Mouse (Mus musculus): ENCODE data around the gene Il2. TPM values are rescaled to one million over a fixed set of nuclear protein-coding genes. Genes with fewer than 3 reads are reported as not detected.

Il2 gene
- polyA plus RNA-seq, 1 experiment, result 3.7 TPM

- 15% methylated on average over 7 of the region's 7 CpGs for WGBS
- Histone ChIP-seq H3K4me1 (ENCODE audit: control insufficient read depth, insufficient read depth, low read length) (peaks cover 3% of the 10 kb centered on the region; the same call in 1 of the 2 replicates), H3K27ac (ENCODE audit: control insufficient read depth, insufficient read depth, low read depth, low read length, poor library complexity) (no peak overlapping the region), H3K4me3 (replicated peaks; ENCODE audit: control insufficient read depth, low read depth, low read length) (no peak overlapping the region)
- TF ChIP-seq POLR2A (IDR thresholded peaks at IDR 0.05; ENCODE audit: borderline replicate concordance, control insufficient read depth, low read depth, low read length) (no peak), CTCF (IDR thresholded peaks at IDR 0.05; ENCODE audit: control insufficient read depth, insufficient read depth, low read length) (no peak)
Observed at GRCm38 (mm10) chr3:37153004-37153403, 27.2 kb upstream of the Il2 start.

- whole genome bisulfite sequencing, result 53% methylated on average over 10 of the region's 10 CpGs
- no peak overlapping the region for H3K27ac ChIP-seq (ENCODE audit: control insufficient read depth, insufficient read depth, low read depth, low read length, poor library complexity)
- TF ChIP-seq POLR2A (IDR thresholded peaks at IDR 0.05; ENCODE audit: borderline replicate concordance, control insufficient read depth, low read depth, low read length), result no peak
- TF ChIP-seq CTCF (IDR thresholded peaks at IDR 0.05; ENCODE audit: control insufficient read depth, insufficient read depth, low read length), result no peak
- H3K4me3 ChIP-seq (replicated peaks; ENCODE audit: control insufficient read depth, low read depth, low read length), result no peak overlapping the region
- peaks cover 3% of the 10 kb centered on the region; the same call in 1 of the 2 replicates for H3K4me1 ChIP-seq (ENCODE audit: control insufficient read depth, insufficient read depth, low read length)
Observed at GRCm38 (mm10) chr3:37152274-37152673, 26.5 kb upstream of the Il2 start.

- Histone ChIP-seq H3K4me1 (ENCODE audit: control insufficient read depth, insufficient read depth, low read length) (no peaks in the 10 kb centered on the region; the same call in 1 of the 2 replicates), H3K4me3 (replicated peaks; ENCODE audit: control insufficient read depth, low read depth, low read length) (no peak overlapping the region)
- TF ChIP-seq CTCF (IDR thresholded peaks at IDR 0.05; ENCODE audit: control insufficient read depth, insufficient read depth, low read length), result no peak
- no peak for TF ChIP-seq POLR2A (IDR thresholded peaks at IDR 0.05; ENCODE audit: borderline replicate concordance, control insufficient read depth, low read depth, low read length)
Observed at GRCm38 (mm10) chr3:37146810-37147209, 21.1 kb upstream of the Il2 start.

GRCm38 (mm10) chr3:37146406-37146805, 20.6 kb upstream of the Il2 start:
- H3K4me1 ChIP-seq (ENCODE audit: control insufficient read depth, insufficient read depth, low read length), result no peaks in the 10 kb centered on the region; the same call in 1 of the 2 replicates
- 1% methylated on average over 8 of the region's 8 CpGs for WGBS
- H3K4me3 ChIP-seq (replicated peaks; ENCODE audit: control insufficient read depth, low read depth, low read length), result no peak overlapping the region
- H3K27ac ChIP-seq (ENCODE audit: control insufficient read depth, insufficient read depth, low read depth, low read length, poor library complexity), result no peak overlapping the region
- TF ChIP-seq CTCF (IDR thresholded peaks at IDR 0.05; ENCODE audit: control insufficient read depth, insufficient read depth, low read length) (no peak), POLR2A (IDR thresholded peaks at IDR 0.05; ENCODE audit: borderline replicate concordance, control insufficient read depth, low read depth, low read length) (no peak)

More at GRCm38 (mm10) chr3:37146810-37147209, 21.1 kb upstream of the Il2 start:
- 47% methylated on average over 7 of the region's 7 CpGs for WGBS
- H3K27ac ChIP-seq (ENCODE audit: control insufficient read depth, insufficient read depth, low read depth, low read length, poor library complexity), result no peak overlapping the region

GRCm38 (mm10) chr3:37144979-37145378, 19.2 kb upstream of the Il2 start:
- 38% methylated on average over 1 of the region's 1 CpGs for WGBS
- no peak overlapping the region for H3K4me3 ChIP-seq (replicated peaks; ENCODE audit: control insufficient read depth, low read depth, low read length)
- no peak overlapping the region for H3K27ac ChIP-seq (ENCODE audit: control insufficient read depth, insufficient read depth, low read depth, low read length, poor library complexity)
- TF ChIP-seq POLR2A (IDR thresholded peaks at IDR 0.05; ENCODE audit: borderline replicate concordance, control insufficient read depth, low read depth, low read length), result no peak
- no peak for TF ChIP-seq CTCF (IDR thresholded peaks at IDR 0.05; ENCODE audit: control insufficient read depth, insufficient read depth, low read length)
- no peaks in the 10 kb centered on the region; the same call in 1 of the 2 replicates for H3K4me1 ChIP-seq (ENCODE audit: control insufficient read depth, insufficient read depth, low read length)

- no peak overlapping the region for H3K27ac ChIP-seq (ENCODE audit: control insufficient read depth, insufficient read depth, low read depth, low read length, poor library complexity)
- 68% methylated on average over 2 of the region's 2 CpGs for WGBS
- TF ChIP-seq CTCF (IDR thresholded peaks at IDR 0.05; ENCODE audit: control insufficient read depth, insufficient read depth, low read length), result no peak
- TF ChIP-seq POLR2A (IDR thresholded peaks at IDR 0.05; ENCODE audit: borderline replicate concordance, control insufficient read depth, low read depth, low read length), result no peak
Observed at GRCm38 (mm10) chr3:37141827-37142226, 16.1 kb upstream of the Il2 start.

GRCm38 (mm10) chr3:37140168-37140906, 14.6 kb upstream of the Il2 start:
- H3K27ac ChIP-seq (ENCODE audit: control insufficient read depth, insufficient read depth, low read depth, low read length, poor library complexity), result no peak overlapping the region
- no peaks in the 10 kb centered on the region; the same call in 1 of the 2 replicates for H3K4me1 ChIP-seq (ENCODE audit: control insufficient read depth, insufficient read depth, low read length)
- no peak overlapping the region for H3K4me3 ChIP-seq (replicated peaks; ENCODE audit: control insufficient read depth, low read depth, low read length)
- 57% methylated on average over 6 of the region's 6 CpGs for WGBS
- TF ChIP-seq POLR2A (IDR thresholded peaks at IDR 0.05; ENCODE audit: borderline replicate concordance, control insufficient read depth, low read depth, low read length) (no peak), CTCF (IDR thresholded peaks at IDR 0.05; ENCODE audit: control insufficient read depth, insufficient read depth, low read length) (no peak)

More at GRCm38 (mm10) chr3:37141827-37142226, 16.1 kb upstream of the Il2 start:
- Histone ChIP-seq H3K4me1 (ENCODE audit: control insufficient read depth, insufficient read depth, low read length) (no peaks in the 10 kb centered on the region; the same call in 1 of the 2 replicates), H3K4me3 (replicated peaks; ENCODE audit: control insufficient read depth, low read depth, low read length) (no peak overlapping the region)

GRCm38 (mm10) chr3:37139192-37139591, 13.4 kb upstream of the Il2 start:
- H3K4me1 ChIP-seq (ENCODE audit: control insufficient read depth, insufficient read depth, low read length), result no peaks in the 10 kb centered on the region; the same call in 1 of the 2 replicates
- no peak overlapping the region for H3K4me3 ChIP-seq (replicated peaks; ENCODE audit: control insufficient read depth, low read depth, low read length)
- no peak overlapping the region for H3K27ac ChIP-seq (ENCODE audit: control insufficient read depth, insufficient read depth, low read depth, low read length, poor library complexity)
- TF ChIP-seq CTCF (IDR thresholded peaks at IDR 0.05; ENCODE audit: control insufficient read depth, insufficient read depth, low read length), result no peak
- no peak for TF ChIP-seq POLR2A (IDR thresholded peaks at IDR 0.05; ENCODE audit: borderline replicate concordance, control insufficient read depth, low read depth, low read length)
- WGBS, result 69% methylated on average over 3 of the region's 3 CpGs
